Mouse (Mus musculus) MEL (cell line): Measurements from ENCODE around the gene Dlec1.

Experiments
- CTCF ChIP-seq, 3 experiments: IDR thresholded peaks in 2 of 3; conservative IDR thresholded peaks in 1 of 3; 2 replicates each; pipeline ENCODE4 v1.5.1; 2011 to 2012; ENCODE audit warnings: low read length in 3 of 3, low read depth in 2 of 3, mild to moderate bottlenecking in 2 of 3, improper control_type of control experiment in 1 of 3, inconsistent platforms in 1 of 3, mixed read lengths in 1 of 3, moderate library complexity in 1 of 3; ENCODE audit not compliant: control insufficient read depth in 1 of 3, insufficient read depth in 1 of 3, poor library complexity in 1 of 3, severe bottlenecking in 1 of 3
- GATA1 ChIP-seq: IDR thresholded peaks from 2 replicates; pipeline ENCODE4 v1.6.1; 2011; ENCODE audit warnings: low read depth, low read length, improper control_type of control experiment
- MAX ChIP-seq: IDR thresholded peaks from 2 replicates; pipeline ENCODE4 v1.6.1; 2011; ENCODE audit warnings: low read length, improper control_type of control experiment

DNA sequence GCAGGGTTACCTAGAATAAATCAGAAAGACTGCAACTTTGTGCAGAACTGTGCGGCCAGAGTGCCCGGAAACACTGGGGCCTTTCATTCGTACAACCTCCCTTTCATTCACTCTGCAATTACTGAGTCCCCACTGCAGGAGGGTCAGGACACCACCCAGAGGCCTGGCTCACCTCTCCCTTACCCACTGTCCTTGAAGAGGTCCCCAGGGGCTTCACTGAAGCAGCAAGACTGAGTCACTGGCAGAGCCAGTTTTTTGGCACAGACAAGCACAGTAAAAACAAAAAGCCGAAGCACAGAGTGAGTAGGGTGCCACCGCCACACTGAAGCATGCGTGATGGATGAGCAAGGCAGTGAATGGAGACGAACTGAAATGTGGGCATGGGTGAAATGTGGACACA lies 12.8 kb upstream of the Dlec1 start:
- TF ChIP-seq CTCF (IDR thresholded peaks at IDR 0.05 in 2 of 3, conservative IDR thresholded peaks at IDR 0.05 in 1 of 3; ENCODE audit: control insufficient read depth in 1 of 3, insufficient read depth in 1 of 3, low read depth in 2 of 3, low read length in 3 of 3, poor library complexity in 1 of 3, severe bottlenecking in 1 of 3) (no peak), GATA1 (no peak), MAX (no peak)
